Mouse (Mus musculus) heart, postnatal 0 days (tissue): ENCODE results near the gene BC067074. TPM values are rescaled to one million over a fixed set of nuclear protein-coding genes. Genes with fewer than 3 reads are reported as not detected.

Source experiments
- ATAC-seq: fragments of 200-750 bp; cut with Nextera tagmentation; 2 replicates; pipeline ENCODE4 v1.8.0; 2017; ENCODE audit warnings: low read depth, moderate number of reproducible peaks, moderate library complexity; ENCODE audit not compliant: insufficient read depth
- DNase-seq: peaks from one replicate; pipeline ENCODE4 v3.0.0-alpha.2; 2016; ENCODE audit warnings: low spot score
- H3K27ac ChIP-seq: fragments of 300-500 bp; sonication (generic); 2 replicates; pipeline ENCODE4 v1.5.1; 2014; ENCODE audit warnings: low read depth, mild to moderate bottlenecking
- H3K27me3 ChIP-seq: fragments of 300-500 bp; sonication (generic); 2 replicates; pipeline ENCODE4 v1.6.1; 2014; ENCODE audit warnings: low read length, mixed read lengths; ENCODE audit not compliant: control insufficient read depth, insufficient read depth
- H3K36me3 ChIP-seq: fragments of 300-500 bp; sonication (generic); replicated peaks from 2 replicates; pipeline ENCODE4 v1.6.1; 2014; ENCODE audit warnings: low read length, mixed read lengths; ENCODE audit not compliant: control insufficient read depth, insufficient read depth
- H3K4me1 ChIP-seq: fragments of 300-500 bp; sonication (generic); 2 replicates; pipeline ENCODE4 v1.6.1; 2014; ENCODE audit warnings: antibody characterized with exemption; ENCODE audit not compliant: control insufficient read depth, insufficient read depth
- H3K4me2 ChIP-seq: fragments of 300-500 bp; sonication (generic); 2 replicates; pipeline ENCODE4 v1.6.1; 2014; ENCODE audit warnings: low read depth, mild to moderate bottlenecking, low read length, moderate library complexity
- H3K4me3 ChIP-seq: fragments of 300-500 bp; sonication (generic); 2 replicates; pipeline ENCODE4 v1.5.1; 2014; ENCODE audit warnings: low read depth, low read length
- H3K9ac ChIP-seq: fragments of 300-500 bp; sonication (generic); replicated peaks from 2 replicates; pipeline ENCODE4 v1.6.1; 2014; ENCODE audit warnings: low read depth, low read length, mixed read lengths
- H3K9me3 ChIP-seq: fragments of 300-500 bp; sonication (generic); replicated peaks from 2 replicates; pipeline ENCODE4 v1.6.1; 2016; ENCODE audit warnings: low read length; ENCODE audit not compliant: control insufficient read depth
- CTCF ChIP-seq: IDR thresholded peaks from 2 replicates; pipeline ENCODE4 v1.5.1; 2016; ENCODE audit warnings: antibody characterized with exemption, control low read depth, low read depth
- EP300 ChIP-seq: IDR thresholded peaks from 2 replicates; pipeline ENCODE4 v1.6.1; 2016; ENCODE audit warnings: antibody characterized with exemption, low read depth
- WGBS: fragments of 180-500 bp; shearing (Covaris S2); extraction: QIAGEN DNeasy Blood & Tissue Kit; methylation state at CpG from one replicate; pipeline ENCODE4 v1.1.7; 2014; 5-methylcytosine and 5-hydroxymethylcytosine counted together
- polyA plus RNA-seq: library from polyadenylated mRNA; unstranded; fragments of >200 nt; fragmentation: Nextera tagmentation; extraction: Ambion mirVana; gene quantifications from 2 replicates; pipeline ENCODE4 v1.2.1, GENCODE M21; 2015
- total RNA-seq: library from RNA; depleted of rRNA; stranded (reverse); fragments of >200 nt; gene quantifications from 2 replicates; pipeline ENCODE4 v1.2.3, GENCODE M21; 2014; ENCODE audit warnings: low replicate concordance

BC067074 gene
- total and polyA plus RNA-seq, 2 experiments from 2014 or later: 1.3 to 4.7 TPM

- Histone ChIP-seq H3K4me1 (no peaks in the 10 kb centered on the region), H3K36me3 (no peaks in the 10 kb centered on the region), H3K27ac (no peak overlapping the region), H3K4me3 (no peak overlapping the region), H3K4me2 (no peak overlapping the region), H3K27me3 (no peaks in the 10 kb centered on the region), H3K9me3 (no peaks in the 10 kb centered on the region), H3K9ac (no peak overlapping the region)
- WGBS: 75% methylated on average over 15 of the region's 15 CpGs
- no peak for DNase-seq
- no peak for ATAC-seq
- TF ChIP-seq EP300 (no peak), CTCF (no peak)
Measured at GRCm38 (mm10) chr13:113394591-113394990, 101.6 kb downstream of the BC067074 start.

GRCm38 (mm10) chr13:113397006-113397520 is 104.1 kb downstream of the BC067074 start:
- H3K4me1 ChIP-seq: no peaks in the 10 kb centered on the region
- no peak overlapping the region for H3K9ac ChIP-seq
- H3K27ac ChIP-seq: no peak overlapping the region
- H3K4me3 ChIP-seq: no peak overlapping the region
- no peak overlapping the region for H3K4me2 ChIP-seq
- H3K9me3 ChIP-seq: no peaks in the 10 kb centered on the region
- H3K36me3 ChIP-seq: no peaks in the 10 kb centered on the region
- H3K27me3 ChIP-seq: no peaks in the 10 kb centered on the region
- no peak for ATAC-seq
- no peak for TF ChIP-seq CTCF
- no peak for TF ChIP-seq EP300
- WGBS: 73% methylated on average over 9 of the region's 9 CpGs
- no peak for DNase-seq

GRCm38 (mm10) chr13:113401373-113402010 is 108.5 kb downstream of the BC067074 start:
- WGBS: 73% methylated on average over 4 of the region's 4 CpGs
- ATAC-seq: no peak
- Histone ChIP-seq H3K9ac (no peak overlapping the region), H3K9me3 (no peaks in the 10 kb centered on the region), H3K4me1 (no peaks in the 10 kb centered on the region; the same call in 1 of the 2 replicates), H3K36me3 (no peaks in the 10 kb centered on the region), H3K27me3 (no peaks in the 10 kb centered on the region), H3K4me3 (no peak overlapping the region), H3K27ac (no peak overlapping the region), H3K4me2 (no peak overlapping the region)
- TF ChIP-seq CTCF: no peak
- TF ChIP-seq EP300: no peak
- DNase-seq: no peak

GRCm38 (mm10) chr13:113403706-113404105 is 110.7 kb downstream of the BC067074 start:
- no peak for TF ChIP-seq EP300
- TF ChIP-seq CTCF: no peak
- Histone ChIP-seq H3K4me2 (no peak overlapping the region), H3K9me3 (no peaks in the 10 kb centered on the region), H3K27me3 (no peaks in the 10 kb centered on the region), H3K9ac (no peak overlapping the region), H3K36me3 (no peaks in the 10 kb centered on the region), H3K4me1 (no peaks in the 10 kb centered on the region; the same call in 1 of the 2 replicates), H3K4me3 (no peak overlapping the region), H3K27ac (no peak overlapping the region)
- DNase-seq (no peak), ATAC-seq (no peak)
- WGBS: 57% methylated on average over 6 of the region's 6 CpGs

GRCm38 (mm10) chr13:113404172-113404571 is 111.2 kb downstream of the BC067074 start:
- WGBS: 54% methylated on average over 2 of the region's 2 CpGs
- Histone ChIP-seq H3K4me2 (no peak overlapping the region), H3K9ac (no peak overlapping the region), H3K4me3 (no peak overlapping the region), H3K4me1 (no peaks in the 10 kb centered on the region; the same call in 1 of the 2 replicates), H3K27ac (no peak overlapping the region), H3K27me3 (no peaks in the 10 kb centered on the region), H3K9me3 (no peaks in the 10 kb centered on the region), H3K36me3 (no peaks in the 10 kb centered on the region)
- ATAC-seq (no peak), DNase-seq (no peak)
- no peak for TF ChIP-seq CTCF
- no peak for TF ChIP-seq EP300

GRCm38 (mm10) chr13:113409941-113410340 is 117.0 kb downstream of the BC067074 start:
- H3K9ac ChIP-seq: no peak overlapping the region
- H3K4me1 ChIP-seq: no peaks in the 10 kb centered on the region
- H3K9me3 ChIP-seq: no peaks in the 10 kb centered on the region
- 71% methylated on average over 12 of the region's 12 CpGs for WGBS
- ATAC-seq (no peak), DNase-seq (no peak)
- TF ChIP-seq CTCF: no peak
- no peak for TF ChIP-seq EP300
- no peaks in the 10 kb centered on the region for H3K36me3 ChIP-seq
- H3K4me3 ChIP-seq: no peak overlapping the region
- no peak overlapping the region for H3K27ac ChIP-seq
- no peak overlapping the region for H3K4me2 ChIP-seq
- no peaks in the 10 kb centered on the region for H3K27me3 ChIP-seq
